Mouse (Mus musculus): ENCODE data around the gene Gm5108.
A peak's percentile ranks its signal among the peaks of the same experiment; 100 is the strongest.

Gene Gm5108

GRCm38 (mm10) chr5:67941369-67941768, at the start of gene Gm5108:
Gene Gm5108, plus strand, starts transcription at chr5:67941669.
- no peak for DNase-seq

- no peak for DNase-seq
Observed at GRCm38 (mm10) chr5:67898921-67899320, 42.5 kb upstream of the Gm5108 start.

- no peak for DNase-seq
Observed at GRCm38 (mm10) chr5:67904555-67904954, 36.9 kb upstream of the Gm5108 start.

- no peak for DNase-seq
Observed at GRCm38 (mm10) chr5:67930584-67930983, 10.9 kb upstream of the Gm5108 start.

- no peak for DNase-seq
Observed at GRCm38 (mm10) chr5:67931623-67932022, 9.8 kb upstream of the Gm5108 start.

DNA sequence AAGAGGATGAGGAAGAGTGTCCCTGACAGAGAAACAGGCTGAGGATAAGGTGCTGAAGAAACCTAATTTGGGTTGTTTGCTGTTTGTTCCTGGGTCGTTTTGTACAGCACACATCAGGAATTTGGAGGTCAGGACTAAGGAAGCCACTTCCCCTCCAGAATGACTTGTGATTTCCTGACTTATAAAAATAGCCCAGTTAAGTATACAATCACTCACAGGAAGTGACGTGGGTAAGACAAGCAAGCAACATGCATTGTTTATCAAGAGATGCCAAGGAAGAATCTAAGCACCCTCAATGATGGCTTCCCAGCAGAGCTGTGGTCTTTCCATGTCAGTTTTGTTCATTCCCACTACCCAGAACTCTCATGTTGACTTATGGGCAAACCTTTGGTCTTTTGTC, 1.7 kb downstream of the Gm5108 start:
- no peak for DNase-seq

- no peak for DNase-seq
Observed at GRCm38 (mm10) chr5:67944074-67944785, 2.8 kb downstream of the Gm5108 start.

DNA sequence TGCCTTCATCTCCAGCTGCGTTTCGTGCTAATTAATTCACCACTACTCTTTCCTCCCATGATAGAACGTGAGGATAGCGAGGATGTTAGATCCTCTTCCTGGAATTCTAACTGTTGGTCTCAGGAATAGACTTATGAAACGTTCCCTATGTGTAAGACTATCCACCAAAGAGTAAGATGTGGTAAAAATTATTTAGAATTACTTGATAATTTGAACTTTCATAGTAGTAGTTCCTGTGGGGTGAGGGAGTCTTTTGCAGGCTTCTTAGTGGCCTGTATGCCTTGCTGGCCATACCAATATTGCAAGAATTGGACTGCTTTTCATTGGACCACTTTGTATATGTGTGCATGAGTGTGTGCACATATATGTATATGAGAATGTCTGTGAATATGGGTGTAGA, 4.9 kb downstream of the Gm5108 start, which contains the start of gene Gm21905:
Gene Gm21905 (minus strand): TSS at position 101 of the 400 bp plus-strand sequence.
- DNase-seq, result no peak

DNA sequence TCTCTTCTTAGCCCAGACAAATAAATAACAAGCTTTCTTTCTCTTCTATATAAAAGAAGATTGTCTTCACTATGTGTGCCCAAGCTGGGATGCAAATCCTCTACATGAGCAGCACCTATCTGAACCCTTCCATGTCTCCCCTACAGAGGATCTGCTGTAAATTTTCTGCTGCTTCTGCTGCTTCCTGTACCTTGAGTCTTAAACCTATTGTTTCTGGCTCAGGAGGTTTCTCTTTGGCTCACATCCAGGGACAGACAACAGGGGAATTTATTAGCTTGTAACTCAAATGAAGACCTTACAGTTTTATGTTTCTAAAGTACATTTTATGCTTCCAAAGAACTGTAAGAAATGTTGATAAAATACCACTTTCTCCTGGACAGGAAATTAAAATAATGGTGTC, 5.5 kb downstream of the Gm5108 start:
- no peak for DNase-seq

DNA sequence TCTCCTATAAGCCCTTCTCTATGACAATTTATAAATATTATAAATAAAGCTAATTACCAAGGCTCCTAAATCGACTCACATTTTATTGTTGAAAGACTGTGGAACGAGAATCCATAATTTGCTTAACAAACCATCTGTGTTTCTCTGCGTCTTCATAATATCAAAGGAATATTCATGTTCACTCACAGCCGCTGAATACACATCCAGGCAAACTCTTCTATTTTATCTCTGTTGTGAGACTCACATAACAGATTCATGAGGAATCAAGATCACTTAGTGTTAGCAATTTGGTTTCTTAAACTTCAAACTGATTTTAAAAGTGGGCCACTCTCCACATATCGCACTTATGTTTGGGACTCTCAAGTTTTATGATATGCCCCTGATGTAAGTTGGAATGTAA, 6.6 kb downstream of the Gm5108 start:
- no peak for DNase-seq

GRCm38 (mm10) chr5:67954097-67954496, 12.6 kb downstream of the Gm5108 start:
- DNase-seq, result no peak

DNA sequence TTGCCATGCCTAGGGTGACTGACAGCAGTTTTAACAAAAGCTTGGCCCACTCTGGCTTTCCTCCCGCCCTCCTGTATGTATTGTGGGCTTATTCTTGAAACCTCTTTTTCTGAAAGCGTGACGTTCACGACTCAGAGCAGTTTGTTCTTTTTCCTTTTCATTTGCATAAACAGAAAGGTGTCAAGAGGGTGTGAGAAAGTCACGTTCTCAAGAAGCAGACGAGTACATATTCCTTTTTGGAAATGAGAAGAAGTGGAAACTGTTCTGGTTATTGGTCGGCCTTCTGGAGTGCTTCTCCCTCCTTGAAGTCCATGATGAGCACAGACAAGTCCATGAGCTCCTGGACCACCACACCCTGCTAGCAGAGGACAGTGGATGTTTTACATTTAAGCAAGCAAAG, 14.0 kb downstream of the Gm5108 start:
- DNase-seq, result no peak

DNA sequence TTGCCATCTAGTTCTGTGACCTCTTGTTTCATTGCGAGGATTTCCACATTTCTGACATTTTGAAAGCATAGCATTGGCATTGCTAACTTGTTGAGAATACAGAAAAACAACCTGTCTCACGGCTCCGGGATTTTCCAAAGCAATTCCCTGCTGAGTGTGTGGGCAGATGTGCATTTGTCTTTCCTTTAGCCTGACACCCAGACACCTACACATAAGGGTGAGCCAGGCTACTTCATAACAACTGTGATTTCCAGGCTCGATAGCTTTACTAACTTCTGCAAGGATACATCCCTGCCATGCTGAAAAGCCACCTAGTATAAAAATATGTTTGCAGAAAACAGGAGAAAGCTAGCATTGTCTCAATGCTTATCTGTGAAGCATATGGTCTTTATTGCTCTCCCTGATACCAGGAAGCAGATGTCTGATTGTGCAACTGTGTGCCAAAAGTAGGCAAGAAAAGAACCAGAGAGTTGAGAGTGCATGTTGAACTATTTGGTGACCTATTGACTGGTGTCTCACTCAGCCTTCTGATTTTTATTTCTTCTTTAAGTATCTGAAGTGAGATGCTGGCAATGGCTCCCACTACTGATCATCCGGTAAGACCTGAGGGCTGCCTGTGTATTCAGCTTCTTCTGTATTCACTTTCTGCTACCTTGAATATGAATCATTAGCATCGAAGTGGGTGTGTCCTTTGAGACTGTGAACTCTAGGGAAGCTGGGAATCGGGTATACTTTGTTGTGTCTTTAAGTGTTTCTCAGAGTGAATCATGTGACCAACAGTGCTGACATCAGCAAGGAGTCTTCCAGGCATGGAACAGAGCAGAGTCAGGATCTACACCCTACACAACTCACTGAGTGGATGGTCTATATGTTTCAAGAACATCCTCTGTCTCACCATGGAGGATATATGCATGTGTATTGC, 20.5 kb downstream of the Gm5108 start:
- DNase-seq, result no peak

DNA sequence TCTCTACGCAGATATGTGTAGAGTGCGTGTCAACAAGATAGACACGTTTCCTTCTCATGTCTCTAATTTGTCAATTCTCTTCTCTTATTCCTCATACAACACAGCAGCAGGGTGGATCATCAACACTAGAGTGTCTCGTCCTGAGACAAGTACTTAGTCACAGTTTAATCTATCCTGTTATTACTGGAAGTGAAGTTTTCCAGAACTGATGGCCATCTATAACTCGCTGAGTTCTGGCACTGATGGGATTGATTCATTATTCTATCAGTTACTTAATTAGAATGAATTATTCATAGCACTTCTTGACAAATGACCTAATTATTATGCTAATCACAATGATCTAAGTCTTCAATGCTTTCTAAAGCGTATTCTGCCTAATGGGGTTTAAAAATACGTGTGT, 28.1 kb downstream of the Gm5108 start:
- DNase-seq, result no peak

GRCm38 (mm10) chr5:67981946-67982526, 40.6 kb downstream of the Gm5108 start:
- no peak for DNase-seq

DNA sequence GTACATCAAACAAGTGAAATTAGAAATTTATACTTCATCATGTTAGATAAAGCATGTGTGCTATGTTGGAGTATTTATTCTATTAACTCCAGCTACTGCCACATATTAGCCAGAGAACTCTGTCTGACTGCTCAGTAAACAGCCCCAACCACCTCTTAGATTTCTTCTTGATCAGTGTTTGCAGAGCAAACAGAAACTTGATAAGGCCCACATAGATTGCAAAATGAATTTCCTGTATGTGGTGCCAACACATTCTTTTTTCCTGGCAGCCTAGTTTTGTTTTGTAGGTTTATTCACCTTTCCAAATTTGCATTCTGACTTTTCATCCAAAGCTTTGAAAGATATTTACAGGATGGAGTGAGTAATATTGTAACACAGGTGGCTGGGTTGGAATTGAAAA, 49.0 kb downstream of the Gm5108 start:
- no peak for DNase-seq

GRCm38 (mm10) chr5:68002611-68003010, 61.1 kb downstream of the Gm5108 start:
- DNase-seq, result no peak

- DNase-seq, result no peak
Observed at GRCm38 (mm10) chr5:68003904-68004303, 62.4 kb downstream of the Gm5108 start.

DNA sequence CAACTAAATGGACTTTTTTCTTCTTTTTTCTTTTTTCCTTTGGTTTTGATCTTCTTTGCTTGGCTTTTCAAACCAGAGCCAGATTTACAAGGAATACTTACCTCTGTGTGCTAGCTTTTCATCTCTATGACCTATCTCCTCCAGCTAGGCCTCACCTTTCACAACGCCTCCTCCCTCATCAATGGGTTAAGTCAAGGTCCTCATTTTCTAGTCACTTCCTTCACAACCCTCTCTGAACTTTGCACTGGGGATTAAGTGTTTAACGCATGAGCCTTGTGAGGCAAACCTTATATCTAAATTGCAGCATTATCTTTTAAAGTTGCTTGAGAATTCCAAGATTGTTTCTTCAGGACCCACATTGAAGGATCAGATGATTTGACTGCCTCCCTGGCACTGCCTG, 63.0 kb downstream of the Gm5108 start:
- DNase-seq, result no peak

DNA sequence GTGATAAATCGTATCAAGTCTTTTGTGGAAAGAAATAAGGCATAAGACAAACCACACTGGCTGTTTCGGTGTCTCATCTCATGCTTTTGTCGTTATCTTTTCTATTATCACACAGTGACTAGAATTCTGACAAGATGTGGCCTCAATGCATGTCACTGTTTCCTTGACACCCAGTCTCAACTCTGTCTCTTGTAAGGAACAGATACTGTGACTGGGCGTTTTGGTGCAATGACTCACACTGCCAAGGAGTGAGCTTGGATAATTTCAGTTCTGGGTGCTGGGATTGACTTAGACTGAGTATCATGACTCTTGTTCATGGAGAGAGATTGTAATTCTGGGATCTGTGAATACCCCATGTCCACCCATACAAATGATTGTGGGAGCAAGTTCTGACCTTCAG, 65.6 kb downstream of the Gm5108 start:
- DNase-seq, result no peak

DNA sequence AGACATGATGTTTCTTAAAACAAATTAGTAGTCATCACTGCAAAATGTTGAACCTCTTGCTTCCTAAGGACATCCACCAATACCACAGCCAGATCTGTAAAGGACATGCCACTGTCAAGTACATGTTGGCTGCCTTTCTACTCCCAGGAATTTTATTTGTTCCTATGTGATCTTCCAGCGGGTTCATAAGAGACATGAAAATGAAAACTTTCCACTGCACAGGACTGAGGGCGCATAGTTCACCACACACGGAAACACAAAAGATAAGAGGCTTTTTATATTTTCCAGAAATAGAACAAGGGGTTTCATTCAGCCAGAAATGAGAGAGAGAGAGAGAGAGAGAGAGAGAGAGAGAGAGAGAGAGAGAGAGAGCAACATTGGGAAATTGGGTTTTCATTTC, 70.1 kb downstream of the Gm5108 start:
- no peak for DNase-seq

GRCm38 (mm10) chr5:68012618-68013017, 71.1 kb downstream of the Gm5108 start:
- DNase-seq, result peak; percentile 85

DNA sequence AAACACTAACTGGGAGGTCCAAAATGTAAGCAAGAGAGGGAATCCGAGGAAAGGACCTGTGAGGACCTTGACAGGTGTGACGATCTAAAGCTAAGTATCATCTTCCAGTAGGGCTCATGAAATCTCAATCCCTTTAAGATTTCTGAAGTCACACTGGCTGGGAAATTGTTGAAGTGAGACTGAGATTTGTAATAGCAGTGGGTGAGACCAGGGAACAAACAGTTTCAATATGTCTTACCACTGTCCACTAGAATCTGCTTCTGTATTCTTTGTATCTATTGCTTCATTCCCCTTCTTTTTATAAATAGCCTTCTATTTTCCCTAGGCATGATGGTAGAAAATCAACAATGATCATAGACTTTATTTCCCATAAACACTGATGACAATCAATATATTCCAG, 79.4 kb downstream of the Gm5108 start:
- DNase-seq, result no peak
